Mouse (Mus musculus) T-helper 1 cell (primary cell): Measurements from ENCODE around the gene Vmn1r139.
"Not testable (repeated sequence)": the region's sequence is repeated elsewhere in the genome, so short reads cannot be mapped to it uniquely, and the experiment has no call there.

Source experiments
- in situ Hi-C: fragments of 300-600 bp; cut with MboI, MseI; formaldehyde crosslinking; loops from one replicate; pipeline ENCODE4 v1.15.1; 2025; ENCODE audit warnings: high pct_unique_total_duplicates

Vmn1r139 gene

DNA sequence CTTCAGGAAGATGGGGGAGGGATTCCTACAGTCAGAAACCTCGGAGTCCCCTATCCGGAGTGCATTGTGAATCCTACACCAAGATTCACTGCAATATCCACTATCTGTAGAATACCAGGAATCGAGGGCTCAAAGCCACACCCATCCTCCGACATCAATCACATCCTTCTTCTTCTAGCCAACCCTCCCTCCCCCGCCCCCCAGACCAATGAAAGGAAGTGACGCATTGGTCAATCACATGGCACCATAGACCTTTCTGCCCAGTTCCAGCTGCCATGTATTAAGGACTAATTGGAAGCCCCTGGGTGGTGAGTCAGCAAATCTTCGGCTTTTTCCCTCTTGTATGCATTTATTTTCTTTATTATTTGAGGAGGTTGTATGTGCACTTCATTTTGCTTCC lies at the start of gene Vmn1r139:
Gene Vmn1r139 (plus strand): TSS at position 301 of the 400 bp plus-strand sequence.
- in situ Hi-C loops = not testable (repeated sequence)

DNA sequence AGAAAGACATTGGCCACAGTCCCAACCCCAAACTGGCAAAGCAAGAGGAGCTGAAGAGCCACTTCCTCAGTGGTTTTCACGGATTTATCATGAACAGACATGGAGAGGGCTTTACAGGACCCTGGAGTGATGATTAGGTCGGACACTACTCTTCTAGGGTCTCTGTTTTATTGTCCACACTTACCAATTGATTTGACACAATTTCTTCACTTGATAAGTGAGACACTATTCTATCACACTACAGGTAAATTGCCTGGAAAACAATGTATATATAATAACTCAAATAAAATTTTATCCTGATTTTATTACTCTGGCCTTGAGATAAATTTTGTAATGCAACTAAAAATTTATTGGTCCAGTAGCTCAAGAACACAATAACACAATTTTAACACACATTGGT lies 40.1 kb upstream of the Vmn1r139 start, which contains the start of gene Vmn1r138:
Gene Vmn1r138 (minus strand): TSS at position 101 of the 400 bp plus-strand sequence.
- in situ Hi-C loops = not testable (repeated sequence)

DNA sequence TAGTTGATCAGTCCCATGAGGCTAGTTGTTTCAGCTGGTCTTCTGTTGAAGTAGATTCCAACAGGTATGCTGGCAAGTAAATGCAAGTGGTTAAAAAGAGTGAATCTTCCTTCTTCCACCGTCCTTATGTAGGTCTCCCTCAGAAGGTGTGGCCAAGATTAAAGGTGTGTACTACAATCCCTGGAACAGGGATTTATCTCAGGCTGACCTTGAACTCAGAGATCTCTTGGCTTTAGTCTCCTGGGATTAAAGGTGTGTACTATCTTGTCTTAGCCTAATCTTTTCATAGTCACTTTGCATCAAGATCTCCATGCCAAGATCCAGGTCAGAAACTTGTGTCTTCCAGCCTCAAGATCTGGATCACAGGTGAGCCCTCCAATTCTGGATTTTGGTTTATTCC lies 12.7 kb upstream of the Vmn1r139 start, which contains the start of gene Gm6176:
Gene Gm6176 (minus strand): TSS at position 101 of the 400 bp plus-strand sequence.
- in situ Hi-C loops = not testable (repeated sequence)

DNA sequence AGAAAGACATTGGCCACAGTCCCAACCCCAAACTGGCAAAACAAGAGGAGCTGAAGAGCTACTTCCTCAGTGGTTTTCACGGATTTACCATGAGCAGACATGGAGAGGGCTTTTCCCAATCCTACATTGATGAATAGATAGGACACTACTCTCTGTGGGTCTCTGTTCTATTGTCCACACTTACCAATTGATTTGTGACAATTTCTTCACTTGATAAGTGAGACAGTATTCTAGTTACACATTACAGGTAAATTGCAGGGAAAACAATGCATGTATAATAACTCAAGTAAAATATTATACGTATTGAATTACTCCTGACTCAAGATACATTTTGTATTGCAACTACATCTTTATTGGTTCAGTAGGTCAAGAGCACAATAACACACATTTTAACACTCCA lies 49.3 kb downstream of the Vmn1r139 start, which contains the start of gene Gm16451:
Gene Gm16451 (minus strand): TSS at position 101 of the 400 bp plus-strand sequence.
- in situ Hi-C loops = not testable (repeated sequence)

DNA sequence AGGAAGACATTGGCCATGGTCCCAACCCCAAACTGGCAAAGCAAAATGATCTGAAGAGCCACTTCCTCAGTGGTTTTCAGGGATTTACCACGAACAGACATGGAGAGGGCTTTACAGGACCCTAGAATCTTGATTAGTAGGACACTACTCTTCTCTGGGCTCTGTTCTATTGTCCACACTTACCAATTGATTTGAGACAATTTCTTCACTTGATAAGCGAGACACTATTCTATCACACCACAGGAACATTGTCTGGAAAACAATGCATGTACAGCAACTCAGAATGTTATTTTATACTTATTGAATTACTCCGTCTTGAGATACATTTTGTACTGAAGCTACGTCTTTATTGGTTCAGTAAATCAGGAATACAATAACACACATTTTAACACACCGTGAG lies 65.8 kb downstream of the Vmn1r139 start, which contains the start of gene Gm10666:
Gene Gm10666 (minus strand): TSS at position 101 of the 400 bp plus-strand sequence.
- in situ Hi-C loops = loop anchor here (5.0 to 25.0 kb wide), 2 partner anchors 1322 to 1997 kb away; partner anchors contain the start of genes Vmn1r114 and Vmn1r93
